Mouse (Mus musculus): ENCODE data around the gene Rnf144a. TPM values are rescaled to one million over a fixed set of nuclear protein-coding genes. Genes with fewer than 3 reads are reported as not detected.
A peak's percentile ranks its signal among the peaks of the same experiment; 100 is the strongest.
"Not testable (repeated sequence)": the region's sequence is repeated elsewhere in the genome, so short reads cannot be mapped to it uniquely, and the experiment has no call there.

Gene Rnf144a
- polyA plus RNA-seq, 1 experiment from 2014 or later: 17.8 TPM

- not testable (repeated sequence) for H3K4me1 ChIP-seq; DNase-seq (ENCODE audit: low spot score); H3K36me3 ChIP-seq; H3K9me3 ChIP-seq; H3K4me3 ChIP-seq; H3K27me3 ChIP-seq (ENCODE audit: insufficient read depth, poor library complexity, severe bottlenecking); H3K27ac ChIP-seq
- WGBS: 75% methylated on average over 2 of the region's 2 CpGs
These were observed 13.7 kb upstream of the Rnf144a start for GRCm38 (mm10) chr12:26428771-26429170.

GRCm38 (mm10) chr12:26424841-26425240 is 9.8 kb upstream of the Rnf144a start:
- Histone ChIP-seq H3K36me3 (no peaks in the 10 kb centered on the region), H3K9me3 (no peaks in the 10 kb centered on the region), H3K4me3 (no peak overlapping the region), H3K4me1 (no peaks in the 10 kb centered on the region), H3K27ac (no peak overlapping the region), H3K27me3 (ENCODE audit: insufficient read depth, poor library complexity, severe bottlenecking) (no peaks in the 10 kb centered on the region)
- WGBS: 86% methylated on average over 2 of the region's 2 CpGs
- DNase-seq (ENCODE audit: low spot score): no peak

- Histone ChIP-seq H3K9me3 (no peaks in the 10 kb centered on the region), H3K36me3 (no peaks in the 10 kb centered on the region), H3K4me1 (peaks cover 13% of the 10 kb centered on the region), H3K27ac (no peak overlapping the region), H3K4me3 (no peak overlapping the region), H3K27me3 (ENCODE audit: insufficient read depth, poor library complexity, severe bottlenecking) (no peaks in the 10 kb centered on the region; the same call in 1 of the 2 replicates)
- 75% methylated on average over 4 of the region's 4 CpGs for WGBS
- no peak for DNase-seq (ENCODE audit: low spot score)
These were observed 3.3 kb upstream of the Rnf144a start for GRCm38 (mm10) chr12:26418322-26418721.

GRCm38 (mm10) chr12:26416636-26417295 is 1.7 kb upstream of the Rnf144a start:
- Histone ChIP-seq H3K27ac (no peak overlapping the region), H3K27me3 (ENCODE audit: insufficient read depth, poor library complexity, severe bottlenecking) (no peaks in the 10 kb centered on the region; the same call in 1 of the 2 replicates), H3K36me3 (no peaks in the 10 kb centered on the region), H3K4me1 (peaks cover 28% of the 10 kb centered on the region), H3K9me3 (no peaks in the 10 kb centered on the region), H3K4me3 (no peak overlapping the region)
- DNase-seq (ENCODE audit: low spot score): no peak
- WGBS: 66% methylated on average over 7 of the region's 7 CpGs

- Histone ChIP-seq H3K9me3 (no peaks in the 10 kb centered on the region), H3K36me3 (no peaks in the 10 kb centered on the region), H3K4me1 (peaks cover 32% of the 10 kb centered on the region), H3K27me3 (ENCODE audit: insufficient read depth, poor library complexity, severe bottlenecking) (peaks cover 4% of the 10 kb centered on the region; the same call in 1 of the 2 replicates), H3K4me3 (peak overlapping the region; percentile 95), H3K27ac (peak overlapping the region; percentile 94)
- under 1% methylated on average over 64 of the region's 64 CpGs for WGBS
- DNase-seq (ENCODE audit: low spot score): peak; percentile 80
These were observed 477 bp downstream of the Rnf144a start for GRCm38 (mm10) chr12:26414451-26415103.

GRCm38 (mm10) chr12:26413961-26414411 is 1.1 kb downstream of the Rnf144a start:
- Histone ChIP-seq H3K27ac (peak overlapping the region; percentile 94), H3K27me3 (ENCODE audit: insufficient read depth, poor library complexity, severe bottlenecking) (peaks cover 4% of the 10 kb centered on the region; the same call in 1 of the 2 replicates), H3K4me3 (peak overlapping the region; percentile 95), H3K36me3 (no peaks in the 10 kb centered on the region), H3K9me3 (no peaks in the 10 kb centered on the region), H3K4me1 (peaks cover 32% of the 10 kb centered on the region)
- no peak for DNase-seq (ENCODE audit: low spot score)
- 12% methylated on average over 8 of the region's 8 CpGs for WGBS

GRCm38 (mm10) chr12:26412802-26413201 is 2.3 kb downstream of the Rnf144a start:
- Histone ChIP-seq H3K36me3 (no peaks in the 10 kb centered on the region), H3K27ac (peak overlapping the region; percentile 6; the same call in 1 of the 2 replicates), H3K9me3 (no peaks in the 10 kb centered on the region), H3K27me3 (ENCODE audit: insufficient read depth, poor library complexity, severe bottlenecking) (peaks cover 4% of the 10 kb centered on the region; the same call in 1 of the 2 replicates), H3K4me1 (peaks cover 43% of the 10 kb centered on the region), H3K4me3 (no peak overlapping the region)
- DNase-seq (ENCODE audit: low spot score): no peak
- 74% methylated on average over 6 of the region's 6 CpGs for WGBS

- H3K4me3 ChIP-seq: no peak overlapping the region
- 57% methylated on average over 10 of the region's 10 CpGs for WGBS
- peaks cover 47% of the 10 kb centered on the region for H3K4me1 ChIP-seq
- H3K27ac ChIP-seq: no peak overlapping the region
- H3K36me3 ChIP-seq: no peaks in the 10 kb centered on the region
- peaks cover 4% of the 10 kb centered on the region; the same call in 1 of the 2 replicates for H3K27me3 ChIP-seq (ENCODE audit: insufficient read depth, poor library complexity, severe bottlenecking)
- H3K9me3 ChIP-seq: no peaks in the 10 kb centered on the region
- no peak for DNase-seq (ENCODE audit: low spot score)
These were observed 3.1 kb downstream of the Rnf144a start for GRCm38 (mm10) chr12:26411841-26412450.

- Histone ChIP-seq H3K27me3 (ENCODE audit: insufficient read depth, poor library complexity, severe bottlenecking) (0 out of 2 replicates have a peak, but pooled peaks cover 4% of the 10 kb centered on the region), H3K9me3 (no peaks in the 10 kb centered on the region), H3K36me3 (no peaks in the 10 kb centered on the region), H3K4me1 (peaks cover 55% of the 10 kb centered on the region), H3K4me3 (no peak overlapping the region), H3K27ac (no peak overlapping the region)
- no peak for DNase-seq (ENCODE audit: low spot score)
- WGBS: 90% methylated on average over 3 of the region's 3 CpGs
These were observed 4.6 kb downstream of the Rnf144a start for GRCm38 (mm10) chr12:26410443-26410842.

GRCm38 (mm10) chr12:26408707-26409106 is 6.3 kb downstream of the Rnf144a start:
- Histone ChIP-seq H3K9me3 (no peaks in the 10 kb centered on the region), H3K27ac (no peak overlapping the region), H3K4me1 (peaks cover 59% of the 10 kb centered on the region), H3K27me3 (ENCODE audit: insufficient read depth, poor library complexity, severe bottlenecking) (0 out of 2 replicates have a peak, but pooled peaks cover 4% of the 10 kb centered on the region), H3K4me3 (no peak overlapping the region), H3K36me3 (no peaks in the 10 kb centered on the region)
- no peak for DNase-seq (ENCODE audit: low spot score)
- 74% methylated on average over 9 of the region's 9 CpGs for WGBS

- H3K9me3 ChIP-seq: no peaks in the 10 kb centered on the region
- peaks cover 45% of the 10 kb centered on the region for H3K4me1 ChIP-seq
- no peak overlapping the region for H3K27ac ChIP-seq
- H3K4me3 ChIP-seq: peak overlapping the region; percentile 18; the same call in 1 of the 2 replicates
- H3K36me3 ChIP-seq: peaks cover 4% of the 10 kb centered on the region; the same call in 1 of the 2 replicates
- DNase-seq (ENCODE audit: low spot score): no peak
- WGBS: 47% methylated on average over 11 of the region's 11 CpGs
- H3K27me3 ChIP-seq (ENCODE audit: insufficient read depth, poor library complexity, severe bottlenecking): 0 out of 2 replicates have a peak, but pooled peaks cover under 1% of the 10 kb centered on the region
These were observed 10.0 kb downstream of the Rnf144a start for GRCm38 (mm10) chr12:26404781-26405702.
